Mouse (Mus musculus): ENCODE data around the gene Gm14685.
"Not testable (repeated sequence)": the region's sequence is repeated elsewhere in the genome, so short reads cannot be mapped to it uniquely, and the experiment has no call there.

Gene Gm14685

GRCm38 (mm10) chrX:73116747-73117146, at the start of gene Gm14685:
Gene Gm14685, plus strand, starts transcription at chrX:73117047.
- not testable (repeated sequence) for DNase-seq (ENCODE audit: low read depth)

- not testable (repeated sequence) for DNase-seq (ENCODE audit: low read depth)
These were observed 34.4 kb upstream of the Gm14685 start, which contains the start of gene Xlr4a for GRCm38 (mm10) chrX:73082267-73083055. Gene Xlr4a, minus strand, starts transcription at chrX:73082478.

GRCm38 (mm10) chrX:73096941-73097508, 19.8 kb upstream of the Gm14685 start, which contains the start of gene Xlr3a:
Gene Xlr3a, minus strand, starts transcription at chrX:73097095.
- DNase-seq (ENCODE audit: low read depth): not testable (repeated sequence)

- not testable (repeated sequence) for DNase-seq (ENCODE audit: low read depth)
These were observed 6.3 kb downstream of the Gm14685 start for GRCm38 (mm10) chrX:73122859-73123829.

- DNase-seq (ENCODE audit: low read depth): not testable (repeated sequence)
These were observed 26.4 kb downstream of the Gm14685 start for GRCm38 (mm10) chrX:73143218-73143618.

- DNase-seq (ENCODE audit: low read depth): not testable (repeated sequence)
These were observed 31.6 kb downstream of the Gm14685 start, which contains the start of gene Xlr5b for GRCm38 (mm10) chrX:73148496-73148895. Gene Xlr5b, plus strand, starts transcription at chrX:73148796.

GRCm38 (mm10) chrX:73149350-73149749, 32.5 kb downstream of the Gm14685 start, which contains the start of gene DXBay18:
Gene DXBay18, minus strand, starts transcription at chrX:73149450.
- not testable (repeated sequence) for DNase-seq (ENCODE audit: low read depth)

GRCm38 (mm10) chrX:73176889-73177288, 60.0 kb downstream of the Gm14685 start, which contains the start of gene Spin2d:
Gene Spin2d, minus strand, starts transcription at chrX:73176989.
- not testable (repeated sequence) for DNase-seq (ENCODE audit: low read depth)

All from fibroblast of lung, adult 2 months (primary cell).